Mouse (Mus musculus) midbrain, embryonic 11.5 days (tissue): ENCODE results near the gene Opn4. TPM values are rescaled to one million over a fixed set of nuclear protein-coding genes. Genes with fewer than 3 reads are reported as not detected.
A peak's percentile ranks its signal among the peaks of the same experiment; 100 is the strongest.

ENCODE experiments used
- ATAC-seq: fragments of 200-750 bp; cut with Nextera tagmentation; 2 replicates; pipeline ENCODE4 v1.8.0; 2017; ENCODE audit warnings: moderate TSS enrichment, moderate library complexity; ENCODE audit not compliant: low FRiP score
- DNase-seq: peaks from one replicate; pipeline ENCODE4 v3.0.0; 2015; ENCODE audit warnings: low spot score; ENCODE audit errors: missing footprints
- H3K27ac ChIP-seq: fragments of 300-500 bp; sonication (generic); 2 replicates; pipeline ENCODE4 v1.5.1; 2014; ENCODE audit warnings: low read depth, low read length
- H3K27me3 ChIP-seq: fragments of 300-500 bp; sonication (generic); 2 replicates; pipeline ENCODE4 v1.6.1; 2014; ENCODE audit warnings: mild to moderate bottlenecking, low read length, moderate library complexity, mixed read lengths; ENCODE audit not compliant: control insufficient read depth, insufficient read depth
- H3K36me3 ChIP-seq: fragments of 300-500 bp; sonication (generic); 2 replicates; pipeline ENCODE4 v1.6.1; 2014; ENCODE audit warnings: mild to moderate bottlenecking, low read length, moderate library complexity, mixed read lengths; ENCODE audit not compliant: control insufficient read depth, insufficient read depth
- H3K4me1 ChIP-seq: fragments of 300-500 bp; sonication (generic); 2 replicates; pipeline ENCODE4 v1.6.1; 2014; ENCODE audit warnings: low read length; ENCODE audit not compliant: control insufficient read depth, insufficient read depth
- H3K4me2 ChIP-seq: fragments of 300-500 bp; sonication (generic); 2 replicates; pipeline ENCODE4 v1.6.1; 2014; ENCODE audit warnings: mild to moderate bottlenecking, moderate library complexity
- H3K4me3 ChIP-seq: fragments of 300-500 bp; sonication (generic); 2 replicates; pipeline ENCODE4 v1.5.1; 2014; ENCODE audit warnings: low read depth, low read length
- H3K9ac ChIP-seq: fragments of 300-500 bp; sonication (generic); 2 replicates; pipeline ENCODE4 v1.6.1; 2014; ENCODE audit warnings: low read length
- H3K9me3 ChIP-seq: fragments of 300-500 bp; sonication (generic); 2 replicates; pipeline ENCODE4 v1.6.1; 2016; ENCODE audit warnings: low read length; ENCODE audit not compliant: control insufficient read depth
- WGBS: fragments of 180-500 bp; shearing (Covaris S2); extraction: QIAGEN DNeasy Blood & Tissue Kit; methylation state at CpG from one replicate; pipeline ENCODE4 v1.1.7; 2014; 5-methylcytosine and 5-hydroxymethylcytosine counted together
- polyA plus RNA-seq: library from polyadenylated mRNA; unstranded; fragments of >200 nt; fragmentation: Nextera tagmentation; extraction: Ambion mirVana; gene quantifications from 2 replicates; pipeline ENCODE4 v1.2.1, GENCODE M21; 2014

The Opn4 gene
- polyA plus RNA-seq, 1 experiment from 2014 or later, result not detected

GRCm38 (mm10) chr14:34620611-34621376, 20.9 kb upstream of the Opn4 start:
- H3K4me3 ChIP-seq, result no peak overlapping the region
- no peaks in the 10 kb centered on the region for H3K27me3 ChIP-seq
- ATAC-seq, result no peak
- no peaks in the 10 kb centered on the region for H3K9me3 ChIP-seq
- 42% methylated on average over 10 of the region's 10 CpGs for WGBS
- no peak overlapping the region for H3K9ac ChIP-seq
- no peaks in the 10 kb centered on the region for H3K36me3 ChIP-seq
- no peak overlapping the region for H3K27ac ChIP-seq
- H3K4me1 ChIP-seq, result no peaks in the 10 kb centered on the region
- no peak for DNase-seq
- no peak overlapping the region for H3K4me2 ChIP-seq

- DNase-seq, result no peak
- 40% methylated on average over 9 of the region's 9 CpGs for WGBS
- Histone ChIP-seq H3K9ac (no peak overlapping the region), H3K4me1 (peaks cover 6% of the 10 kb centered on the region; the same call in 1 of the 2 replicates), H3K4me3 (no peak overlapping the region), H3K9me3 (no peaks in the 10 kb centered on the region), H3K27ac (no peak overlapping the region), H3K36me3 (no peaks in the 10 kb centered on the region), H3K4me2 (no peak overlapping the region), H3K27me3 (peaks cover 4% of the 10 kb centered on the region; the same call in 1 of the 2 replicates)
- ATAC-seq, result no peak
Observed at GRCm38 (mm10) chr14:34618808-34619207, 18.9 kb upstream of the Opn4 start.

- no peak overlapping the region for H3K4me3 ChIP-seq
- H3K9ac ChIP-seq, result no peak overlapping the region
- no peaks in the 10 kb centered on the region for H3K36me3 ChIP-seq
- H3K4me1 ChIP-seq, result peaks cover 6% of the 10 kb centered on the region; the same call in 1 of the 2 replicates
- no peak overlapping the region for H3K27ac ChIP-seq
- peaks cover 4% of the 10 kb centered on the region; the same call in 1 of the 2 replicates for H3K27me3 ChIP-seq
- peak; percentile 81 for ATAC-seq
- H3K9me3 ChIP-seq, result no peaks in the 10 kb centered on the region
- DNase-seq, result peak; percentile 99
- no peak overlapping the region for H3K4me2 ChIP-seq
- 3% methylated on average over 8 of the region's 8 CpGs for WGBS
Observed at GRCm38 (mm10) chr14:34616821-34617220, 16.9 kb upstream of the Opn4 start.

GRCm38 (mm10) chr14:34615625-34616024, 15.7 kb upstream of the Opn4 start:
- H3K27me3 ChIP-seq, result peaks cover 4% of the 10 kb centered on the region; the same call in 1 of the 2 replicates
- DNase-seq (no peak), ATAC-seq (no peak)
- H3K27ac ChIP-seq, result no peak overlapping the region
- no peak overlapping the region for H3K9ac ChIP-seq
- H3K4me1 ChIP-seq, result peaks cover 6% of the 10 kb centered on the region; the same call in 1 of the 2 replicates
- no peaks in the 10 kb centered on the region for H3K36me3 ChIP-seq
- H3K9me3 ChIP-seq, result no peaks in the 10 kb centered on the region
- no peak overlapping the region for H3K4me3 ChIP-seq
- WGBS, result 53% methylated on average over 4 of the region's 4 CpGs
- no peak overlapping the region for H3K4me2 ChIP-seq

- Histone ChIP-seq H3K27ac (no peak overlapping the region), H3K9me3 (no peaks in the 10 kb centered on the region), H3K27me3 (peaks cover 4% of the 10 kb centered on the region; the same call in 1 of the 2 replicates), H3K4me3 (peak overlapping the region; percentile 17; the same call in 1 of the 2 replicates), H3K36me3 (no peaks in the 10 kb centered on the region), H3K9ac (no peak overlapping the region), H3K4me1 (peaks cover 6% of the 10 kb centered on the region; the same call in 1 of the 2 replicates), H3K4me2 (peak overlapping the region; percentile 42)
- DNase-seq, result no peak
- WGBS, result 3% methylated on average over 13 of the region's 13 CpGs
- ATAC-seq, result no peak
Observed at GRCm38 (mm10) chr14:34615082-34615481, 15.1 kb upstream of the Opn4 start.

- ATAC-seq, result no peak
- H3K4me1 ChIP-seq, result peaks cover 6% of the 10 kb centered on the region; the same call in 1 of the 2 replicates
- peak; percentile 89 for DNase-seq
- no peak overlapping the region for H3K9ac ChIP-seq
- H3K4me2 ChIP-seq, result peak overlapping the region; percentile 42
- no peaks in the 10 kb centered on the region for H3K9me3 ChIP-seq
- 2% methylated on average over 15 of the region's 15 CpGs for whole genome bisulfite sequencing
- no peaks in the 10 kb centered on the region for H3K36me3 ChIP-seq
- H3K27ac ChIP-seq, result no peak overlapping the region
- H3K4me3 ChIP-seq, result peak overlapping the region; percentile 17; the same call in 1 of the 2 replicates
- peaks cover 4% of the 10 kb centered on the region; the same call in 1 of the 2 replicates for H3K27me3 ChIP-seq
Observed at GRCm38 (mm10) chr14:34614551-34614950, 14.6 kb upstream of the Opn4 start.

GRCm38 (mm10) chr14:34613523-34613922, 13.6 kb upstream of the Opn4 start:
- WGBS, result 64% methylated on average over 6 of the region's 6 CpGs
- Histone ChIP-seq H3K27me3 (peaks cover 4% of the 10 kb centered on the region; the same call in 1 of the 2 replicates), H3K36me3 (no peaks in the 10 kb centered on the region), H3K4me1 (peaks cover 6% of the 10 kb centered on the region; the same call in 1 of the 2 replicates), H3K4me2 (no peak overlapping the region), H3K9me3 (no peaks in the 10 kb centered on the region), H3K27ac (no peak overlapping the region), H3K9ac (no peak overlapping the region), H3K4me3 (no peak overlapping the region)
- no peak for ATAC-seq
- no peak for DNase-seq

- 34% methylated on average over 4 of the region's 4 CpGs for WGBS
- Histone ChIP-seq H3K27me3 (peaks cover 4% of the 10 kb centered on the region; the same call in 1 of the 2 replicates), H3K9ac (no peak overlapping the region), H3K27ac (no peak overlapping the region), H3K4me2 (no peak overlapping the region), H3K36me3 (no peaks in the 10 kb centered on the region), H3K4me1 (peaks cover 6% of the 10 kb centered on the region; the same call in 1 of the 2 replicates), H3K9me3 (no peaks in the 10 kb centered on the region), H3K4me3 (no peak overlapping the region)
- DNase-seq (no peak), ATAC-seq (no peak)
Observed at GRCm38 (mm10) chr14:34612222-34612621, 12.3 kb upstream of the Opn4 start.

GRCm38 (mm10) chr14:34611591-34611990, 11.6 kb upstream of the Opn4 start:
- Histone ChIP-seq H3K27me3 (peaks cover 4% of the 10 kb centered on the region; the same call in 1 of the 2 replicates), H3K4me1 (peaks cover 6% of the 10 kb centered on the region; the same call in 1 of the 2 replicates), H3K4me2 (no peak overlapping the region), H3K9ac (no peak overlapping the region), H3K27ac (no peak overlapping the region), H3K36me3 (no peaks in the 10 kb centered on the region), H3K9me3 (no peaks in the 10 kb centered on the region), H3K4me3 (no peak overlapping the region)
- no peak for ATAC-seq
- WGBS, result 82% methylated on average over 4 of the region's 4 CpGs
- no peak for DNase-seq
